Mouse (Mus musculus): ENCODE measurements around the gene Mcts1. TPM values are rescaled to one million over a fixed set of nuclear protein-coding genes. Genes with fewer than 3 reads are reported as not detected.

Mcts1 gene
- polyA plus RNA-seq (2014; fragmentation: Nextera tagmentation; extraction: Ambion mirVana): 106 and 108 TPM in 2 replicates

DNA sequence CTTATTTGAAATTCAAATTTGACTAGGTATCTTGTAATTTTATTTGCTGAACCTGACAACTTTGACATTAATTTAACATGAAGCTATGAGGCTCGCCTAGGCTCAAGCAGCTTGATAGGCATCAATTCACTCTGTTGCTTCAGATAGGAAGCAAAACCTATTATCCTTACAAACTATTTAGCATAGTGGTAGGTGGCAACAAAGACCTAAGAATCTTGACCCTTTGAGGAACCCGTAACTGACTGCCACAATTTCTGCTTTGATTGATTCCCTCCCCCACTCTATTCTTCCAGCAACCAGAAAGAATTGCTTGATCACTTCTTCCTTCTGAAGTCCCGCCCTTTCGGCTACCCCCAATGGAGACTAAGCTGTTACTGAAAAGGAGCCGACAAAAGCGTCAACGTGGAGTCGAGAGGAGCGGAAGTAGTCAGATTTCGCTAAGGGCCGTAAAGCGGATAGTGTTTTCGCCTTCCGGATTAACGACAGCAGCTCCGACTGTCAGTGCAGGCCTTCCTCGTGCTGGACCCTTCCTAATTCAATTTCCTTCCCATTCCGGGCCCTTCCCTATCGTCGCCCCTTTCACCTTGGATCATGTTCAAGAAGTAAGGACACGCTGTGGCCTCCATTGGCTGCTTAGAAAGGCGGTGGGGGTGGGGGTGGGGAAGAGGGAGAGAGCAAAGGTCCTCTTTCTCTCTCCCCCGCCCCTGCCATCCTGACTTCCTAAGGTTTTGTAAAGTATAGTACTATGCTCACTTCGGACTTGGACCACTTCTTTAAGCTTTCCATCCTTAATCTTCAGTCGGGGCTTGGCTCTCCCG lies at the start of gene Mcts1:
Gene Mcts1, plus strand, starts transcription at position 402 of the 818 bp plus-strand sequence.
- Histone ChIP-seq H3K9ac (ENCODE audit: low read length) (peak within 1 kb of the TSS; percentile 64), H3K36me3 (ENCODE audit: control insufficient read depth, insufficient read depth, low read length) (no peaks in the 10 kb centered on the region), H3K9me3 (ENCODE audit: control insufficient read depth, low read length) (no peaks in the 10 kb centered on the region), H3K4me1 (ENCODE audit: control insufficient read depth, insufficient read depth, low read length) (no peaks in the 10 kb centered on the region), H3K4me3 (ENCODE audit: low read depth, low read length) (peak within 1 kb of the TSS; percentile 44), H3K4me2 (peak within 1 kb of the TSS; percentile 57), H3K27ac (ENCODE audit: low read depth, low read length) (peak within 1 kb of the TSS; percentile 57), H3K27me3 (ENCODE audit: control insufficient read depth, insufficient read depth, low read length) (no peaks in the 10 kb centered on the region)
- ATAC-seq (ENCODE audit: low FRiP score) (peak; percentile 92), DNase-seq (ENCODE audit: low spot score, missing footprints) (peak; percentile 95)
- WGBS: 12% methylated on average over 25 of the region's 26 CpGs

GRCm38 (mm10) chrX:38553255-38553654 lies 47.1 kb upstream of the Mcts1 start:
- no peak overlapping the region for H3K4me3 ChIP-seq (ENCODE audit: low read depth, low read length)
- DNase-seq (ENCODE audit: low spot score, missing footprints) (no peak), ATAC-seq (ENCODE audit: low FRiP score) (no peak)
- no peaks in the 10 kb centered on the region for H3K36me3 ChIP-seq (ENCODE audit: control insufficient read depth, insufficient read depth, low read length)
- H3K9ac ChIP-seq (ENCODE audit: low read length): no peak overlapping the region
- H3K27me3 ChIP-seq (ENCODE audit: control insufficient read depth, insufficient read depth, low read length): no peaks in the 10 kb centered on the region
- H3K4me1 ChIP-seq (ENCODE audit: control insufficient read depth, insufficient read depth, low read length): no peaks in the 10 kb centered on the region
- H3K4me2 ChIP-seq: no peak overlapping the region
- H3K27ac ChIP-seq (ENCODE audit: low read depth, low read length): no peak overlapping the region
- H3K9me3 ChIP-seq (ENCODE audit: control insufficient read depth, low read length): no peaks in the 10 kb centered on the region

GRCm38 (mm10) chrX:38563941-38564541 lies 36.3 kb upstream of the Mcts1 start:
- Histone ChIP-seq H3K36me3 (ENCODE audit: control insufficient read depth, insufficient read depth, low read length) (no peaks in the 10 kb centered on the region), H3K9ac (ENCODE audit: low read length) (peak overlapping the region; percentile 76), H3K4me1 (ENCODE audit: control insufficient read depth, insufficient read depth, low read length) (no peaks in the 10 kb centered on the region), H3K4me3 (ENCODE audit: low read depth, low read length) (peak overlapping the region; percentile 46), H3K4me2 (peak overlapping the region; percentile 57), H3K27me3 (ENCODE audit: control insufficient read depth, insufficient read depth, low read length) (no peaks in the 10 kb centered on the region), H3K9me3 (ENCODE audit: control insufficient read depth, low read length) (no peaks in the 10 kb centered on the region), H3K27ac (ENCODE audit: low read depth, low read length) (peak overlapping the region; percentile 88)
- WGBS: 18% methylated on average over 13 of the region's 19 CpGs
- ATAC-seq (ENCODE audit: low FRiP score) (no peak), DNase-seq (ENCODE audit: low spot score, missing footprints) (no peak)

DNA sequence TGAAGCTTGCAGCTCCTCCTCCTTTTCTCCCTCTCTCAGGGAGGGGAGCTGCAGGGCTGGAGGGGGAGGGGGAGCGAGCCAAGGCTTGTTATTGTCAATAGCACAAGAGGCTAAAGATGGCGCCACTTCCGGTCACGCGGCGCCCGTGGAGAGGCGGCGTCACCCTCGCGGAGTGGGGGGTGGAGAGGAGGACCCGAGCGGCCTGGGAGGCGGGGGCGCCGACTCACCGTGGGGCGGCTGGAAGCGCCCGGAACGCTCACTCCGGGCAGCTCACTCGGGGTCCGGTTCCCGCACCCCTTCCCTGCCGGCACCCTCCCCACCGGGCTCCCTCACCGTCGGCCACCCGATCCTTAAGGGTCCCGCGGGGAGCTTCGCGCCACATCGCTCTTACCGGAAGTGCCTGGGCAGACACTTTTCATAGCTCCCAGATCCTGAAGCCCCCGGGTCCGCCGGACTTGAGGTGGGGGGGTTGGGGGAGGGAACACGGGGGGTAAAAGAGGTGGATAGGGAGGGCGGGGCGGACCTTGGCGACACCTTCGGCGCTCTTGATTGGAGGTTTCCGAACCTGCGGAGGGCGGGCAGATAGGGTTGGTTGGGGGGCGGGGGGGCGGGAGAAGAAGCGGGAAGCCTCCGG lies 35.7 kb upstream of the Mcts1 start:
- WGBS: 10% methylated on average over 30 of the region's 52 CpGs
- peak overlapping the region; percentile 46 for H3K4me3 ChIP-seq (ENCODE audit: low read depth, low read length)
- H3K4me1 ChIP-seq (ENCODE audit: control insufficient read depth, insufficient read depth, low read length): no peaks in the 10 kb centered on the region
- H3K9me3 ChIP-seq (ENCODE audit: control insufficient read depth, low read length): no peaks in the 10 kb centered on the region
- H3K9ac ChIP-seq (ENCODE audit: low read length): peak overlapping the region; percentile 76
- ATAC-seq (ENCODE audit: low FRiP score) (peak; percentile 96), DNase-seq (ENCODE audit: low spot score, missing footprints) (peak; percentile 96)
- H3K36me3 ChIP-seq (ENCODE audit: control insufficient read depth, insufficient read depth, low read length): no peaks in the 10 kb centered on the region
- H3K27ac ChIP-seq (ENCODE audit: low read depth, low read length): peak overlapping the region; percentile 88
- H3K27me3 ChIP-seq (ENCODE audit: control insufficient read depth, insufficient read depth, low read length): no peaks in the 10 kb centered on the region
- peak overlapping the region; percentile 57; the same call in 1 of the 2 replicates for H3K4me2 ChIP-seq

DNA sequence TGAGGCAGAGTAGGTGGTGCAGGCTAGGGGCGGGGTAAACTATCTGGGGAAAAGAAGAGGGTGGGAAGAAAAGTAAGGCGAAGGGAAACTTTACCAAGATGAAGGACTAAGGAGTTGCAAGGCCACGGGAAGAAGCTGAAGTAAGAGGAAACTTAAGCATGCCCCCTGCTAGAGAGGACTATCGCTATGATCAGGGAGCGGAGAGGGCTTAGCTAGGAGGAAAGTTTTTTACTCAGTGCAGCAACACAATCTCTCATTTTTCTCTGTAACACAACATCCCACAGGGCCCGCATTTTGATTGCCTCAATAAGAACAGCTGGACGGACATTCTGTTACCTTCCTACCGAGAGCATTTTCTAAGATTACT lies 35.2 kb upstream of the Mcts1 start:
- no peaks in the 10 kb centered on the region for H3K27me3 ChIP-seq (ENCODE audit: control insufficient read depth, insufficient read depth, low read length)
- WGBS: 16% methylated on average over 8 of the region's 8 CpGs
- peak overlapping the region; percentile 47 for H3K4me2 ChIP-seq
- peak overlapping the region; percentile 45; the same call in 1 of the 2 replicates for H3K27ac ChIP-seq (ENCODE audit: low read depth, low read length)
- ATAC-seq (ENCODE audit: low FRiP score): no peak
- H3K4me1 ChIP-seq (ENCODE audit: control insufficient read depth, insufficient read depth, low read length): no peaks in the 10 kb centered on the region
- H3K36me3 ChIP-seq (ENCODE audit: control insufficient read depth, insufficient read depth, low read length): no peaks in the 10 kb centered on the region
- peak overlapping the region; percentile 46 for H3K4me3 ChIP-seq (ENCODE audit: low read depth, low read length)
- H3K9me3 ChIP-seq (ENCODE audit: control insufficient read depth, low read length): no peaks in the 10 kb centered on the region
- peak; percentile 93 for DNase-seq (ENCODE audit: low spot score, missing footprints)
- peak overlapping the region; percentile 54 for H3K9ac ChIP-seq (ENCODE audit: low read length)

GRCm38 (mm10) chrX:38566521-38567205 lies 33.7 kb upstream of the Mcts1 start:
- Histone ChIP-seq H3K9me3 (ENCODE audit: control insufficient read depth, low read length) (no peaks in the 10 kb centered on the region), H3K9ac (ENCODE audit: low read length) (no peak overlapping the region), H3K27me3 (ENCODE audit: control insufficient read depth, insufficient read depth, low read length) (no peaks in the 10 kb centered on the region), H3K4me2 (no peak overlapping the region), H3K27ac (ENCODE audit: low read depth, low read length) (no peak overlapping the region), H3K4me3 (ENCODE audit: low read depth, low read length) (no peak overlapping the region), H3K4me1 (ENCODE audit: control insufficient read depth, insufficient read depth, low read length) (no peaks in the 10 kb centered on the region), H3K36me3 (ENCODE audit: control insufficient read depth, insufficient read depth, low read length) (no peaks in the 10 kb centered on the region)
- DNase-seq (ENCODE audit: low spot score, missing footprints) (no peak), ATAC-seq (ENCODE audit: low FRiP score) (no peak)
- 67% methylated on average over 6 of the region's 6 CpGs for WGBS

- no peak within 1 kb of the TSS for H3K4me2 ChIP-seq
- H3K4me1 ChIP-seq (ENCODE audit: control insufficient read depth, insufficient read depth, low read length): no peaks in the 10 kb centered on the region
- no peak within 1 kb of the TSS for H3K27ac ChIP-seq (ENCODE audit: low read depth, low read length)
- H3K9me3 ChIP-seq (ENCODE audit: control insufficient read depth, low read length): no peaks in the 10 kb centered on the region
- H3K9ac ChIP-seq (ENCODE audit: low read length): no peak within 1 kb of the TSS
- DNase-seq (ENCODE audit: low spot score, missing footprints) (no peak), ATAC-seq (ENCODE audit: low FRiP score) (no peak)
- H3K27me3 ChIP-seq (ENCODE audit: control insufficient read depth, insufficient read depth, low read length): no peaks in the 10 kb centered on the region
- WGBS: 88% methylated on average over 15 of the region's 15 CpGs
- no peak within 1 kb of the TSS for H3K4me3 ChIP-seq (ENCODE audit: low read depth, low read length)
- no peaks in the 10 kb centered on the region for H3K36me3 ChIP-seq (ENCODE audit: control insufficient read depth, insufficient read depth, low read length)
Measured at GRCm38 (mm10) chrX:38576078-38576477, 24.3 kb upstream of the Mcts1 start, which contains the start of gene Cul4b. Gene Cul4b (minus strand): TSS chrX:38576196.

DNA sequence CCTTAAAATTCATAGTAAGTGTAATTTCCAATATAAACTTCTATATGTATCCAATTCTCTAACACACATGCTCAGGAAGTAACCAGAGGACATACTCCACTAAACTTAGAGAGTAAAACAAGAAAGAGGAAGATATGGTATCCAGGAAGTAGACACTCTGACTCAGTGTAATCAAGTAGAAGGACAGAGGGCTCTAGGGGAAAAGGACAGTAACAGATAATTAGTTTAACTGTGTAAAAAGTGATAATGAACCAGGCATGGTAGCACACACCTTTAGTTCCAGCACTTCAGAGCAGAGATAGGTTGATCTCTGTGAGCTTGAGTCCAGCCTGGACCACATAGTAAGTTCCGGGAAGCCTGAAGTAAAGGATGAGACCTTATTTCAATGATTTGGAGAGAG lies 19.2 kb upstream of the Mcts1 start:
- WGBS: 100% methylated on average over 1 of the region's 1 CpGs
- no peaks in the 10 kb centered on the region for H3K9me3 ChIP-seq (ENCODE audit: control insufficient read depth, low read length)
- no peaks in the 10 kb centered on the region for H3K27me3 ChIP-seq (ENCODE audit: control insufficient read depth, insufficient read depth, low read length)
- DNase-seq (ENCODE audit: low spot score, missing footprints) (no peak), ATAC-seq (ENCODE audit: low FRiP score) (no peak)
- H3K36me3 ChIP-seq (ENCODE audit: control insufficient read depth, insufficient read depth, low read length): no peaks in the 10 kb centered on the region
- H3K27ac ChIP-seq (ENCODE audit: low read depth, low read length): no peak overlapping the region
- no peak overlapping the region for H3K9ac ChIP-seq (ENCODE audit: low read length)
- H3K4me2 ChIP-seq: no peak overlapping the region
- H3K4me1 ChIP-seq (ENCODE audit: control insufficient read depth, insufficient read depth, low read length): no peaks in the 10 kb centered on the region
- no peak overlapping the region for H3K4me3 ChIP-seq (ENCODE audit: low read depth, low read length)

Data from midbrain, embryonic 11.5 days (tissue).